Mouse (Mus musculus): Measurements from ENCODE around the gene Pik3ap1. TPM values are rescaled to one million over a fixed set of nuclear protein-coding genes. Genes with fewer than 3 reads are reported as not detected.
"Not testable (repeated sequence)": the region's sequence is repeated elsewhere in the genome, so short reads cannot be mapped to it uniquely, and the experiment has no call there.

Pik3ap1 gene
- total RNA-seq, 2 experiments from 2014 or later: 1.1 to 1.6 TPM

DNA sequence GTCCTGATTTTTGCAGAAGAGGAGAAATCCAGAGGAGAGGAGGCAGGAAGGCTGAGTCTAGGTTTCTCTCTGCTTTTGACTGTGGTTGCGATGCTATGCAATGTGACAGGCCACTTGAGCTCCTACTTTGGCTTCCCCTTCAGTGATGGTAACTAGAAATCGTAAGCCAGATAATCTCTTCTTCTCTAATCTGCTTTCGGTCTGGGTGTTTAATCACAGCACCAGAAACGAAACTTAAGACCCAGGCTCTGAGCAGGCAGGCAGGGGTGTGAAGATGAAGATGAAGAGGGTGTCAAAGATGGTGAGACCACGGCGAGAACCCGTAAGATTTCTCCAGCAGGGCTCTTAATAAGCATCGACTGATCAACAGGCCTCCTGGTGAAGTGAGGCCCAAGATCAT is 51.9 kb downstream of the Pik3ap1 start:
- no peak for DNase-seq

DNA sequence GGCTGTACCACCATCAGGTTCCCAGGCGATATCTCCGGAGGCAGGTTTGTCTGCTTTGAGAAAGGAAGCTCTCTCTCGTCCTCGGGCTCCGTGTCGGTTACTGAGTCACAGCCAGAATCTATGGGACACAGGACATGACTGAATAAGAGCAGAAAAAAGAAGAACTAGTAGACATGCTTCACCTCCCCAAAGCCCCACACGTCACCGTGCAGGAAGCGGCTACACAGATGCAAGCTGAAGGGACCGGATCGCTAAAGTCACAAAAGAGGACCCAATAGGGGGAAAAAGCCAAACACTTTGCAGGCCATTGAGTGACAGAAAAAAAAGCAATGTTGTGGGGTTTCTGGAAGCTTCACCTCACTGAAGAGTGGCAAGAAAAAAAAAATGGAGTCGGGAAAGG is 52.7 kb downstream of the Pik3ap1 start:
- intact Hi-C loops (cut with DNase I): no loop called here
- peak in 1 of 2 experiments; percentile 15 for DNase-seq

More for the DNA sequence above, 51.9 kb downstream of the Pik3ap1 start:
- intact Hi-C loops (cut with DNase I): no loop called here

DNA sequence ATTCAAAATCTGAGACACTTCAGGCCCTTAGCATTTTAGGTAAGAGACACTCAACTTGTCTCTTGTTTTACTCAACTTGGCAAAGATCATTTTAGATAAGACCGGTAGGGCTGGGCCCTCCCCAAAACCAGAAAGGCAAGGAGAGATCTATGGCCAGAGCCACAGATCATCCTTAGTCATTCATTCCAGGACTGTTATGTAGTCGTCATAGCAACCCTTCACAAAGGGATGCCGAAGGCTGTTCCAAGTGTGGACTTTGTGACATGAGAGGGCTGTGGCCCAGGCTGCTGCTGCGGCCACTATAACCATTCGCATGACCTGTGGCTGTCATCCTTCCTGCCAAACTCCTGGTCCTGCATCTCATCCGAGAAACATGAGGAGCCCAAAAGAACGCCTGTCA is 54.5 kb downstream of the Pik3ap1 start:
- DNase-seq: no peak
- intact Hi-C loops (cut with DNase I): no loop called here

DNA sequence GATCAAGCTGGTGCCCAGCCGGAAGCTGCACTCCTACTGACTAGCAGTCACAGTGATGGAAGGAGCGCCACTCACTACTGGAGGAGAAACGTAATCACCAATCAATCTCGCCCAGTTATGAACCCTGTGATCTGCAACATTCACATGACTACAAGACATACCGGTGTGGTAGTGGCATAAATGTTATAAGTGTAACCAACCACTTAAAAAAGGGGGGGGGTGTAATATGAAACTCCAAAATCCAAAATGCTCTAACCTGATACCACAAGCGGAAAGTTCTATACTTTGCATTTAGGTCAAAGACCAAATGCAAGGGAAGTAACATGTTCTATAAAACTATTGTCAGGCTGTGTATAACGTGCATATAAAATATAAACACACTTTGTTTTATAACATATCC is 54.9 kb downstream of the Pik3ap1 start:
- no peak for DNase-seq
- intact Hi-C loops (cut with DNase I): no loop called here

DNA sequence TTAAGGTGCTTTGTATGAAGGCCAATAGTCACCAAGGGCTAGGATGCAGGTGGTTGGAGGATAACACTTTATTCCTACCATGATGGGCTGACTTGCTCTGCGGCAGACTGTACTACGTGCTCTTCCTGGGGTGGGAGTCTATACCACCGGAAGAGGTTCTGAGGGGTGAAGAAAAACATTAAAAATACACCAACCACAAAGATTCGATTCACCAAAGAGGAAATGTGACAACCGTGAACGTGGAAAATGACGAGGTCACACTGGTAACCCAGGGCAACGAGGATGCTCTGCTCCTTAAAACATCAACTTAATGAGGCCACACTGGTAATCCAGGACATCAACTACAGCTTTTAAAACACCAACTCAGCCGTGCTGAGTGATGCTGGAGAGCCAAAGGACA is 56.2 kb downstream of the Pik3ap1 start:
- DNase-seq: no peak
- intact Hi-C loops (cut with DNase I): no loop called here

DNA sequence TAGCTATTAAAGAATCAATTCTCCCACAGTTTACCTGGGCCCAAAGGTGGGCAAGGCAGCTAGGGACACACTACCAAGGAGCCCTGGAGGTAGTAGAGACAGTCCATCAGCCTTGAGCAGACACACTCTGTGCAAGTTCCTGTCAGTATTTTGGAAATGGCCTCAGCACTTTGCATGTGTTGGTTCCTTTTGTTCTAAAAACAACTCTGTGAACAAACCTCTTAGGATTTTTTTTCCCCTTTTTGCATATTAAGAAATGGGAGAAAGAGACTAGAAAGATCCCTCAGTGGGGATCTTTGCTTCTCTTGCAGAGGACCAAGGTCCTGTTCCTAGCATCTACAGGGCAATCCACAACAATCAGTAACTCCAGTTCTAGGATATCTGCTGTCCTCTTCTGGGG is 61.1 kb downstream of the Pik3ap1 start:
- intact Hi-C loops (cut with DNase I): no loop called here

DNA sequence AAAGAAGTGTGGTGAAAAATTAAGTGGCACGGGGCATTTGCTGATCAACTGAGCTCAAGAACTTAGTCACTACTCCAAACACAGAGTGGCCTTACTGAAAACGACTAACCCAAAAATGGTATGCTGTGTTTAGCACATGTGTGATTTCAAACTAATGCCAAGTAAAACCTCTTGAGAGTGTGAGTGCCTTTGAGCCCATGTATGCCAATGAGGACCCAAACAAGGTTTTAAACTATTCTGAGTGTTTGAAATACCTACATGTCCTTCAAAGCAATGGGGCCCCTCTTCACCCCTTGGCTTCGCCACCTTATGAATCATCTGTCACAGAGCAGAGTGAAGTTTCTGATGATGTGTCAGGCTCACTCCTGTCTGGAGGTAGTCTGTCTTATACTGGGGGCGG is 61.8 kb downstream of the Pik3ap1 start:
- DNase-seq: no peak
- intact Hi-C loops (cut with DNase I): no loop called here

More for the DNA sequence above, 61.1 kb downstream of the Pik3ap1 start:
- no peak for DNase-seq

DNA sequence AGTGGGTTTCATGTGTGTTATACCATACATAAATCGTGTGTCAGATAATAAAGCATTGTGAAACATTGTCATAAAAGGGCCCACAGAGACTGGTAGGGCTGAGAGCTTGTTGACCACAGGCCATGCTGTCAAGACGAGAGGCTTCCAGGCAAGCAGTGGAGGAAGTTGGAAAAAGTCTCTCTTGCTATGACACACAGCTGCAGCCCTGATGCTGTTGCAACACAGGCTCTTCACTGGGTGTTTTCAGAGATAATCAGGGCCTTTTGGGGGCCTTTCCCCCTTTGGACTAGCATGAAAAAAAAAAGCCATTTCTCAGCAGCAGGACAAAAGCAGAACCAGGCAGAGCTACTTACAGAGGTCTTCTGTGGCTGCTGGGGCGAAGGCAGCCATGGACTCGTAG is 63.8 kb downstream of the Pik3ap1 start:
- peak in 1 of 2 experiments; percentile 10 for DNase-seq
- intact Hi-C loops (cut with DNase I): no loop called here

DNA sequence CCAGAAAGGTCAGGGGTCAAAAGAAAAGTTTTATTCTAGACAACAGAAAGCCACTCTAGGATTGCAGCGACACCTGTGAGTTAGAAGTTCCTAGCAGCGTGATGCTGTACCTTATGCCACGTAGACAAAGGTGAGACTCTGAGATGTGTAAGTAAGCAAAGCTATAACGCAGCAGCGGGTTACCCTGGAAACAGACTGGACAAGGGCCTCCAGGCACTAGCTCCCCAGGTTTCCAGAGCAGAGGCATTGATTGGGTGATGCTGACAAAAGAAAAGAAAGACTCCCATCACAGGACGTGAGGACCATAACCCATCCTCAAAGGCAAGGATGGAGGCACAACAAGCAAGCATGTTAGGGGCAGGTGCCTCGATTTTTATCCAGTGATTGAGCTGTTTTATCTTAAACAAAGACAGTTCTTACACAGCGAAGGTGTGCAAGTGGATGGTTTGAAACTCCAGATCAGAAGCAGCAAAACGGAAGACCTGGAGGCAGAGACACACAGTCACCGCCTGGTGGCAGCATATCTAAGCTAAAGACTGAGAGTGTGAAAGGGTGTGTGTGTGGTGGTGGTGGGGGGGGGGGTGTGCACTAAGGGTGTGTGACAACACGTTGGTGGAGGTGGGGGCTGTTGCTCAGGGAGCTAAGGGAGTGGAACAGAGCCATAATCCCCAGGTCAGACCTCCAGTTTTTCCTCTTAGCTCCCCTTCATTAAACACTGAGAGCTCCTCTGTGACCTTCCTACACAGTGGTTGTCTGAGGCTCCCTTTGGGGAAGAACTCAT is 67.4 kb downstream of the Pik3ap1 start:
- DNase-seq: peak; percentile 42 to 67
- intact Hi-C loops (cut with DNase I): loop anchor here (1.0 to 10.0 kb wide), 3 partner anchors 164 to 445 kb away; no protein-coding TSS in a partner anchor

DNA sequence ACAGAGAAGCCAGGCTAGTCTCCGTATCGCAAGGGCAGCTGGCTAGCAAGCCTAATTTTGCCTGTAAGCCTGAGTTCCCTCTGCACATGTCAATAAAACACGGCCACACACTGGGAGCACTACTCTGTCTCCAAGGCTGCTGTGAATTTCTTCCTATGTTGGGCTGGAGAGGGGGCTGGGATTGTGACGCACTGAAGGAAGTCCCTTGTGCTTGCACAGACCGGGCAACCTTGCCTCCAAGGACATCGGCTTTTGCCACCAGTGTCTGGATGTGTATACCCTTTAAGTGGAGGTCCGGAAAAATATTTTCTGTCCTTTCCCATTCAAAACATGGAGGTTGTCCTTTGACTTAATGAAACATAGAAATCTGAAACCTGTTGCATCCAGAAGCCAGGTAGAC is 70.2 kb downstream of the Pik3ap1 start:
- DNase-seq: no peak
- intact Hi-C loops (cut with DNase I): loop anchor here (10.0 kb wide), 1 partner anchor 310 kb away; no protein-coding TSS in a partner anchor

DNA sequence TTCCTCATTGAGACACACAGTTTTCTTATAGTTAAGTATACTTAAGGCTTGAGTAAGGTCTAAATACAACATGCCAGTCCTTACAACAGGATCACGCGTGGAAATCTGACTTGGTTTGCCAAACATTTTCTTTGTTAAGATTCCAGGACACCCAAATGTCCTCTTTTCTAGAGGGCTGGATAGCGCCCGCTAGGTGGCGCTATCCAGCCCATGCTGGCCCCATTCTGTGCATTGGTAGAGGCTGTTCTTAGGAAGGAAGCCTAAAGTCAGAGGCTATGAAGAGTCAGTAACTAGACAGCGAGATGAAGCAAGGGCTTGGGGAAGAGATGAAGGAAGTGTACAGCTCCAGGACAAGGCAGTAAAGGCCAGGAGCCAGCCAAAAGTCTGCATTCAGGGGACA is 71.2 kb downstream of the Pik3ap1 start:
- intact Hi-C loops (cut with DNase I): loop anchor here (10.0 kb wide), 1 partner anchor 311 kb away; no protein-coding TSS in a partner anchor
- DNase-seq: peak in 1 of 2 experiments; percentile 8

DNA sequence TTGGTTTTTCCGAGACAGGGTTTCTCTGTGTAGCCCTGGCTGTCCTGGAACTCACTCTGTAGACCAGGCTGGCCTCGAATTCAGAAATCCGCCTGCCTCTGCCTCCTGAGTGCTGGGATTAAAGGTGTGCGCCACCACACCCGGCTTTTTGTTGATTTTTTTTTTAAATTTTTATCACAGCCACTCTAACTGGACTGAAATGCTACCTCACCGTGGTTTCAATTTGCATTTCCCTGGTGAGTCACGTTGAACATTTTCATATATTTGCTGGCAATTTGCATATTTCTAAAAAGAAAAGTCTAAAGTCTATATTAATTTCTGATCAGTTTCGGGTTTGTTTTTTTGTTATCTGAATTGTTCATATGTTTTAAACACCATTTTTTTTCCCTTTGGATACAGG is 72.3 kb downstream of the Pik3ap1 start:
- intact Hi-C loops (cut with DNase I): loop anchor here (10.0 kb wide), 1 partner anchor 312 kb away; no protein-coding TSS in a partner anchor
- DNase-seq: not testable (repeated sequence)

DNA sequence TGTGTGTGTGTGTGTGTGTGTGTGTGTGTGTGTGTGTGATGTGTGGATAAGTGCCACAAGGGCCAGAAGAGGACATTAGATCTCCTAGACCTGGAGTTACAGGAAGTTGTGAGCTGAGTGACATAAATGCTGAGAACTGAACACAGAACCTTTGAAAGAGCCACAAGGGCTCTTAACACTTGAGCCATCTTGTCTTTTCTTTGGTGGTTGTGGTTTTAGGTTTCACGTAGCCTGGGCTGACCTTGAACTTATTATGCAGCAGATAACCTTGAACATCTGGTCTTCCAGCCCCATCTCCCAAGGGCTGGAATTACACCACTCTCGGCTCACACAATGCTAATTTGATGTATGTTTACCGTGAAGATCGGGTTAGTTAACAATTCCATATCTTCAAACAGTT is 72.9 kb downstream of the Pik3ap1 start:
- DNase-seq: no peak

DNA sequence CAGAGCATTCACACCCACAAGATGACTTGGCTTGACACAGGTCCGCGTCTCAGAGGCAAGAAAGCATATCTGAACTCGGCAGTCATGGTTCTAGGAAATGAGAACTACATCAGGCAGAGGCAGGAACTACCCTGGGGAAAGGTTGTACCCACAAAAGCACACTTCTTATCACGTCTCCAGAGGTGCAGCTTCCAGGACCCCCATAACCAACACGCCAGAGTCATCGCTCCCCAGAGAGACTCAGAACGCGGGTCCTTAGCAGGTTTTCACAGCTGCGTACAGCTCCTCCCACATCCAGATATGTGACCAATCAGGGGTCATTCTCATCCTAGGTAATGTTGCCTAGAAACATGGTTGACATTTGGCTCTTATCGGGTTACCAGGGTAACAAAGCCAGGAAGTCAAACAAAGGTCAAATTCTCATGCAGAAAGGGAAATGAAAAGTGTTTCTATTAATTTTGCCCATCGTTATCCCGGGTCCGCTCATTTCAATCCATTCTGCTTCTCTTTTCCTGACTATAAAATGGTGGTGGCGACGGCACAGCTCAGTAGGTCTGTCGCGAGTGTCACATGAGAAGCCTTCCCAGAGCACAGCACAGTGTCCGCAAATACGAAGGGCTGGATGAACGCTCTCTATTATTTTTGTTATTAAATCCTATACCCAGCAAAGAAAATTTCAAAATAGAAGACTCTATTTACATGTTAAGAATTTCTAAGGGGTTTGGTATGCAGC is 73.8 kb downstream of the Pik3ap1 start:
- peak; percentile 35 to 56 for DNase-seq
- intact Hi-C loops (cut with DNase I): loop anchor here (10.0 kb wide), 1 partner anchor 314 kb away; no protein-coding TSS in a partner anchor

More for the DNA sequence above, 72.9 kb downstream of the Pik3ap1 start:
- intact Hi-C loops (cut with DNase I): loop anchor here (10.0 kb wide), 1 partner anchor 313 kb away; no protein-coding TSS in a partner anchor

DNA sequence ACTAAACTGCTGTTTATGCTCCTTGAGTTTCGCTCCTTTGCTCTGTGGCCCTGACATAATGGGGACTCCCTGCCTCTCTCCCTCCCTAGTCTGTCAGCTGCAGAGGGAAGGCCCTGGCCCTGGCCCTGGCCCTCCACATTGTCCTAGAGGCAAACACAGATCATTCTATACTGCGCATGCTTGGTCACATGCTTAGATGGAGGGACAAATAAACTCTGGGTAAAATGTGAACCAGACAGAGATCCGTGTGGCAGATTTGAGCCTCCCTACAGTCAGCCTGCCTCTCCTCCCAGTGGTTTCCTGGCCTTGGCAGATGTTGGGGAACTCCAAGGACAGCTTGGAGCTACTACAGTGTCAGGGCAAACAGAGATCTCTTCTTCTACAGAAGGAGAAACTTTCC is 81.0 kb downstream of the Pik3ap1 start:
- no peak for DNase-seq

DNA sequence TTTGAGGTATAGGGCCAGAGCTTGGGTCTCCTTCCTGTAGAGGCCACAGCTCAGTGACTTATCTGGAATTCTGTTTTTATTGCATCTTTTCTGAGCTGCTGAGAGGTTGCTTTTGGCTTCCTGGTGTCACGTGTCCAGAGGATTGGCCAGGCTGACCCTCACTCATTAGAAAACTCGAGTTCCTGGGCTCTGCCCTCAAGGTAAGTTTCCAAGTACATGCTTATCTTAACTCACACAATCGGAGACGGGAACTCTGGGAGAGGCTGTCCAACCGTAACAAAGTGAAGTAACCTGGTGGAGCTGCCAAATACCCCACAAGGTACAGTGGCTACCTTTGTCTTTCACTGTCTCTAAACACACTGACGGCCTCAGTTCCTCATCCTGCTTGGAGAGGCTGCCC is 81.5 kb downstream of the Pik3ap1 start:
- intact Hi-C loops (cut with DNase I): no loop called here
- DNase-seq: no peak

More for the DNA sequence above, 81.0 kb downstream of the Pik3ap1 start:
- intact Hi-C loops (cut with DNase I): no loop called here

DNA sequence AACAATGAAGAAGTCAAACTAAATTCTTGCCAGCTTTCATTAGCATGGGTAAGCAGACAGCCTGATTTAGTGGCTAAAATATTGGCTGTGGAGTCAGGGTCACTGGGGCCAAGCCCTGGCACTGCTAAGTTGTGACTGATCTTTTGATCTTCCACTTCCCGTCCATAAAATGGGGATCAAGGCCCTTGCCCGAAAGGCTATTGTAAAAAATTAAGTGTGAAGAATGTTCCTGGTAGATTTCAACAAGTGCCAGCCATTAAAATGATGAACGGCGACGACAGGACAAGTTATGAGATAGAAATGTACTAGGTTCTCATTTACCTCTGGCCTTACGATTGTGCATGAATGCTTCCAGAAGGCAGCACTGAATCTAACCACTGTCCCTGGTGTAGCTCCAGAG is 83.0 kb downstream of the Pik3ap1 start:
- intact Hi-C loops (cut with DNase I): no loop called here
- no peak for DNase-seq

DNA sequence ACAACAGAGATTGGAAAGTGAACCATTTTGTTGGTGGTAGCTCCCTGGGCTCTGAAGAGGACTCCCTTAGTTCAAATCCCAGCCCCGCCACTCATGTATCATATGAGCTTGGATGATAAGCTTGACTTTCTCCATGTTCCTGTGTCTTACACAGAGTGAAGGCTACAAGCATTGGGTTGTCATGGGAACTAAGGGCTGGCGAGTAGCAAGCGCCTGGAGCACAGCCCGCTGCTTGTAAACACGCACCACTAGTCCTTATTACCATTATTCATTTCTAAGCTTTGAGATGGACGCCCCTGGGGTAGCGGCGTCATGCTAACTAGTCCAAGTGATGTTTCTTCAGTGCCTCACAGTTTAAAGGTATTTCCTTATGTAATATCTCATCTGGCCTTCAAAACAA is 85.5 kb downstream of the Pik3ap1 start:
- DNase-seq: no peak
- intact Hi-C loops (cut with DNase I): no loop called here

DNA sequence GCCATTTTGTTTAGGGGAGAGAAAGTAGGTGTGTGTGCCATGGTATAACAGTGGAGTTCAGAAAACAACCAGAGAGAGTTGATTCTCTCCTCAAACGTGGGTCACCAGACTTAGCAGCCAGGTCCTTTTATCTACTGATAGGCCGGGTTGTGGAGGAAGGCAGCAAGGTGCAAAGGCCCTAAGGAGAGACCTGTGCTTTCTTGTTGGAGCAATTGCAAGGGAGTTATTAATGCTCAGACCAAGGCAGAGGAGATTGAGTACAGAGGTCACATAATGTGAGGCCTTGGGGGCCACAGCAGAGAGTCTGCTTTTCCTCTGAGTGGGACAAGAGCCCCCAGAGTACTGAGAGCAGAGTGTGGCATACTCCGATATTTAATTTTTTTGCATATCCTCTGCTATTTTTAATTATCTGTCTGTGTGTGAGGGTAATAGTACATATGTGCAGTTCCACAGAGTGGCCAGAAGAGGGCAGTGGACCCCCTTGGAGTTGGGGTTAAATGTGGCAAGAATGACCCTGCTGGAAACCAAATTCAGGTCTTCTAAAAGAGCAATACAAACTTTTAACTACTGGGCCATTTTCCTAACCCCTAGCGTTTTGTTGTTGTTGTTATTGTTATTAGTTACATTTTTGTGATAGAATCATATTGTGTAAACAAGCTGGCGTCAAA is 93.8 kb downstream of the Pik3ap1 start:
- intact Hi-C loops (cut with DNase I): no loop called here
- DNase-seq: peak in 1 of 2 experiments; percentile 13

DNA sequence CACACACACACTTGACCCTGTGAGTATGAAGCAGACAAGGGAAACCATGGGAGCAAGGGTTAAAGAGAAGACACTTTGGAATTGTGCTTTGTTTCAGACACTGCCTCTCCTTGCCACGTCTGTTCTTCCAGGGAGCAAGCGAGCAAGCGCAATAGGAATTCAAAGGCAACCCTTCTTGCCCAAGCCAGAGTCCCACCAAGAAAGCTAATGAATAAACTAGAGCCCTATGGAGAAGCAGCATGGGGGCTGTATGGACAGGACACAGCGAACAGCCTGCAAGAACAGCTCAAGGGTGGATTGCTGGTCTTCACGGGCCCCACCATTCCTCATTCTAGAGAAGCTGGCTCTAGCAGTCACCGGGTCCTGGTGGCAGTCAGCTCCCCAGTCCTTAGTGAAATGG is 96.3 kb downstream of the Pik3ap1 start:
- intact Hi-C loops (cut with DNase I): no loop called here
- no peak for DNase-seq

DNA sequence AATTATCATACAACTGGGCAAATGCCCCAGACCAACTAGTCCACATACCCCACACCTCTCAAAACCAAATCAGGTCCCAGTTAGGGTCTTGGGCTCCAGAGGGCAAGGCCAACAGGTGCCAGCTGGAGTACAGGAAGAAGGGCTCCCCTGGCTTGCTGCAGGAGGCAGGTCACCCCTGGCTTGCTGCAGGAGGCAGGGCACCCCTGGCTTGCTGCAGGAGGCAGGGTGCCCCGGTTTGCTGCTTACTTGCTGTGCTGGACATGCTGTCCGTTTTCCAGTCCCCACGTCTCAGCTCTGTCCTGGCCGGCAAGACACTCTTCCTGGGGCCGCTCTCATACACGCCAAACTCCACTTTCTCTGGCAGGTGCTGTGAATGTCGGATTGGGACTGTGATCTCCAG is 97.7 kb downstream of the Pik3ap1 start:
- no peak for DNase-seq

More for the DNA sequence above, 97.7 kb downstream of the Pik3ap1 start:
- intact Hi-C loops (cut with DNase I): no loop called here
